Mouse (Mus musculus): ENCODE measurements around the gene Tmem106c.

The Tmem106c gene

GRCm38 (mm10) chr15:97952889-97953189 lies 11.2 kb upstream of the Tmem106c start:
- no peak for DNase-seq (ENCODE audit: low read depth, low spot score)

GRCm38 (mm10) chr15:97954671-97955070 lies 9.3 kb upstream of the Tmem106c start:
- no peak for DNase-seq (ENCODE audit: low read depth, low spot score)

GRCm38 (mm10) chr15:97955286-97955685 lies 8.7 kb upstream of the Tmem106c start:
- no peak for DNase-seq (ENCODE audit: low read depth, low spot score)

- no peak for DNase-seq (ENCODE audit: low read depth, low spot score)
Observed at GRCm38 (mm10) chr15:97955742-97956141, 8.3 kb upstream of the Tmem106c start.

- DNase-seq (ENCODE audit: low read depth, low spot score): no peak
Observed at GRCm38 (mm10) chr15:97956416-97956815, 7.6 kb upstream of the Tmem106c start.

GRCm38 (mm10) chr15:97963329-97963988 lies 541 bp upstream of the Tmem106c start:
- DNase-seq (ENCODE audit: low read depth, low spot score): no peak

GRCm38 (mm10) chr15:97964836-97965187 lies 812 bp downstream of the Tmem106c start:
- DNase-seq (ENCODE audit: low read depth, low spot score): no peak

- DNase-seq (ENCODE audit: low read depth, low spot score): no peak
Observed at GRCm38 (mm10) chr15:97965311-97966045, 1.5 kb downstream of the Tmem106c start.

GRCm38 (mm10) chr15:97970299-97970698 lies 6.3 kb downstream of the Tmem106c start:
- DNase-seq (ENCODE audit: low read depth, low spot score): no peak

- no peak for DNase-seq (ENCODE audit: low read depth, low spot score)
Observed at GRCm38 (mm10) chr15:97972580-97972979, 8.6 kb downstream of the Tmem106c start.

GRCm38 (mm10) chr15:97973248-97974005 lies 9.4 kb downstream of the Tmem106c start:
- no peak for DNase-seq (ENCODE audit: low read depth, low spot score)

GRCm38 (mm10) chr15:97981560-97981959 lies 17.6 kb downstream of the Tmem106c start:
- no peak for DNase-seq (ENCODE audit: low read depth, low spot score)

- DNase-seq (ENCODE audit: low read depth, low spot score): no peak
Observed at GRCm38 (mm10) chr15:97989544-97989943, 25.5 kb downstream of the Tmem106c start.

- no peak for DNase-seq (ENCODE audit: low read depth, low spot score)
Observed at GRCm38 (mm10) chr15:97990124-97990523, 26.1 kb downstream of the Tmem106c start.

GRCm38 (mm10) chr15:97990721-97991120 lies 26.7 kb downstream of the Tmem106c start:
- no peak for DNase-seq (ENCODE audit: low read depth, low spot score)

GRCm38 (mm10) chr15:97991285-97991895 lies 27.4 kb downstream of the Tmem106c start:
- DNase-seq (ENCODE audit: low read depth, low spot score): no peak

- DNase-seq (ENCODE audit: low read depth, low spot score): no peak
Observed at GRCm38 (mm10) chr15:97992027-97992711, 28.2 kb downstream of the Tmem106c start.

GRCm38 (mm10) chr15:97992712-97993286 lies 28.8 kb downstream of the Tmem106c start:
- DNase-seq (ENCODE audit: low read depth, low spot score): peak; percentile 83

- DNase-seq (ENCODE audit: low read depth, low spot score): peak; percentile 8
Observed at GRCm38 (mm10) chr15:97996716-97997256, 32.8 kb downstream of the Tmem106c start.

GRCm38 (mm10) chr15:97999546-97999945 lies 35.5 kb downstream of the Tmem106c start:
- no peak for DNase-seq (ENCODE audit: low read depth, low spot score)

- no peak for DNase-seq (ENCODE audit: low read depth, low spot score)
Observed at GRCm38 (mm10) chr15:97999991-98000390, 36.0 kb downstream of the Tmem106c start.
